Mouse (Mus musculus): ENCODE data around the gene Cyp4v3.
A peak's percentile ranks its signal among the peaks of the same experiment; 100 is the strongest.
"Not testable (repeated sequence)": the region's sequence is repeated elsewhere in the genome, so short reads cannot be mapped to it uniquely, and the experiment has no call there.

The Cyp4v3 gene

GRCm38 (mm10) chr8:45332685-45333409, at the start of gene Cyp4v3:
Cyp4v3 (minus strand) TSS chr8:45333216.
- DNase-seq (ENCODE audit: low spot score) = peak; percentile 70

DNA sequence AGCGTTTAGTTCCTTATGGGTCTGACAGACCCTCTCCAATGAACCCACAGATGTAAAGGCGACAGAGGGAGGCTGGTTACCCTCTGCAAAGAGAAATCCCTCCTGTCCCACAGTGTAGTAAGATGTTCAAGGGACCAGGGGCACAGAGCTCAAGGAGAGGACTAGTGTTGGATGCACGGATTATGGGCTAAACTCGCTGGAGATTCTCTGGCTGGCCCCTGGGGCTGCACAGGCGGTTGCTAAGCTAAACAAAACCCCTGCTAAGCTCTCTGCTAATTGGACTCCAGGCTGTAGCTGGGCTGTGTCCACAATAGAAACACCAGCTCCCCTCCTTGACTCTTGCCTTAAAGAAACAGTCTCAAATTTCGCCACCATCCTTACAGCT, 48.9 kb upstream of the Cyp4v3 start, which contains the start of gene Fam149a:
TSS of gene Fam149a (minus strand) at position 329 of the 385 bp plus-strand sequence.
- DNase-seq (ENCODE audit: low spot score) = no peak

GRCm38 (mm10) chr8:45381075-45381962, 48.3 kb upstream of the Cyp4v3 start:
- no peak for DNase-seq (ENCODE audit: low spot score)

- no peak for DNase-seq (ENCODE audit: low spot score)
Measured at GRCm38 (mm10) chr8:45380598-45380997, 47.6 kb upstream of the Cyp4v3 start.

DNA sequence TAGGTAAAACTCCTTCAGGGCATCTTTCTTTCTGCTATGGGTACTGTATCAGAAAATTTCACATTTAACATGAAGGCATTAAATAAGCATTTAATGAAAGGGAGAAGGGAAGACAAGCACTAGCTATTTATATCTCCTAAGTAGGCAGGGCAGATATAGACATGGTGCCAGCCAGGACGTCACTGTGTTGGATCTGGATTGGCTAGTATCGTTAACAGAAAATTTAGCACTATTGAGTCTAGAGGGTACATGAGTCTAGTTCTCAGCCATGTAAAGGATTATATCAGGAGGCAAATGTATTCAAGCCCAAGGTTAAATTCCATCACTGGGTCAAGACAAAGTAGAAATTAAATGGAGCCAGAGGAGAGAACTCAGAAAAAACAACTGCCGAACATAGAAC, 41.1 kb upstream of the Cyp4v3 start:
- no peak for DNase-seq (ENCODE audit: low spot score)

DNA sequence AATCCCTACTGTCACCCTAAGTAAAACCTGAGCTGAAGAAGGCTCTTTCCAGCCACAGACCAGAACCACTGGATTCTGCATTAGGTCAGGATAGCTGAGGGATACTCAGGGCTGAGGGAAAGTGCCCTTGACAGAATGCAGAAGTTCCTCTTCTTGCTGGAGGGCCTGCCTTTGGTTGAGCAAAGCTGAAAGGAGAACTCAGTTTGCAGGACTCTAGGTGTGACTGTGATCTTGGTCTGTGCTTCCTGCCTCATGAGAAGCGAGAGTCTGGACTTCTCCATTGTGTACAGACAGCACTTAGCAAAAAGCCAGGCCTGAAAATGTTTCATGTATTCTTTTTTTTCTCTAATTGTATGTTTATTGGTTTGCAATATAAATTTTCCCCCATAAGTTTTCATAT, 34.1 kb upstream of the Cyp4v3 start:
- no peak for DNase-seq (ENCODE audit: low spot score)

DNA sequence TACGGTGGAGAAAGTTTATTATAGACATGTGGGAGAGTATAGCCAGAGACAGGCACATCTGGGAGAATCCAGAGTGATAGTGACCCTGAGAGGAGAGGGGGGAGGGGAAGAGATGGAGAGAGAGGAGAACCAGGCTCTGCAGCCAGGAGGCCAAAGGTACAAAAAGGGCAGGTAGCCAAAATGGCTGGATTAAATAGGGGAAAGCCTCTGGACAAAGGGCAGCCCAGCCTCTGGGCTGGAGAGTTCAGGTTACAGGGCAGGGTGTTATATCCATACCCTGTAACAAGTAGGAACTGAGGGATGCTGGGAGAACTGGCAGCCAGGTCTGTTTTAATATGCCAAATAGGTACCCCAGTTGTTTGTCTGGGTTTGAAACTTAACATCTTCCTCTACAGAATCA, 30.2 kb upstream of the Cyp4v3 start:
- no peak for DNase-seq (ENCODE audit: low spot score)

GRCm38 (mm10) chr8:45362323-45362722, 29.3 kb upstream of the Cyp4v3 start:
- DNase-seq (ENCODE audit: low spot score) = no peak

DNA sequence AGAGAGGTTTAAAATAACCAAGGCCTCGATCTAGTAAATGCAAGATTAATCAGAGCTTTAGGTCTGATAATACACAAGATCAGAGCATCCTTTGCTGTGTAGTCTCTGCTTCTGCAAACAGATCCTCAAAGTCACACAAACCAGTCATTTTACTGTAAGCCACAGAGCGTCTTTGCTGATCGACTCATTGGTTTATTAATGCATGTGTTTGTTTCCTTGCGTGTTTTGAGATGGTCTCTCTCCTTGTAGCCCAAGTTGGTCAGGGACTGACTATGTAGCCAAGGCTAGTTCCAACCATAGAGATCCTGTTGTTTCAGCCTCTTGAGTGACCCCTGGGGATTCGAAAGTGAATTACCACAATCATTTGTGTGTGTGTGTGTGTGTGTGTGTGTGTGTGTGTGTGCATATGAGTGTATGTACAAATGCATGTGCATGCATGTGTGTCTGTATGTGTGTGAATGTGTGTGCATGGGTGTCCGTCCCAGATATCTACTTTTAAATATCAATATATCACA, 26.1 kb upstream of the Cyp4v3 start:
- no peak for DNase-seq (ENCODE audit: low spot score)

DNA sequence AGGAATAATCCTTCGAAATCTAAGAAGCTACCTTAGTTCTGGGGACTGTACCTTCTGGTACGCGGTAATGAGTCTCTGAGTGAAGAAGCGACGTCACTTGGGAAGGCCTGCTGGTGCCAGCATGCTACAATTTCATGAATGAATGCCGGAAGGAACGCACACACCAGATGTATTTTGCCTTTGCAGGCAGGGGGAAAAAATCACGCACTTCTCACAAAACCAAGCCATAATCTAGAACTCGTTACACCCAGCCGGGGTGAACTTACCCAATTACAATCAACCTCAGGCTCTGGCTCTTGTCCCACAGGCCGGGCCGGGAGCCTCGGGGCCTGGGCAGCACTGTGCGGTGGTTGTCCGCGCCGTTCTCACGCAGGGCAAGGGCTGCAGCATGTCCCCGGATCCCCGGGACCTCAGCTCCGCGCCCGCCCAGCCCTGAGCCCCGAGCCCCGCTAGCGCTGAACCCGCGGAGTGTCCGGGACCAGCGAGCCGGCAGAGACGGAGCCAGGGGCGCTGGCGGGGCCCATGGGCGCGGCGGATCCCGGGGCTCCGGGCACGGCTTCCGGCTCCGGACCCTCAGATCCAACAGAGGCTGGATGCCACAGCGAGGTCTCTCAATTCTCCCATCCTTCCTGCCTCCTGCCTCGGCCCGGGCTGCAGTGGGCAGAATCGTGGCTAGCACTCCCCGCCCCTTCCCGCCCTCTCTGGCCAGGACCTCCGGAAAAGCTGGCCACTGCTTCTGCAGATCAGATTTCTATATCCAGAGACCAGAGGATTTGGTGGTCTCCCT, 25.3 kb upstream of the Cyp4v3 start:
- DNase-seq (ENCODE audit: low spot score) = peak; percentile 40

DNA sequence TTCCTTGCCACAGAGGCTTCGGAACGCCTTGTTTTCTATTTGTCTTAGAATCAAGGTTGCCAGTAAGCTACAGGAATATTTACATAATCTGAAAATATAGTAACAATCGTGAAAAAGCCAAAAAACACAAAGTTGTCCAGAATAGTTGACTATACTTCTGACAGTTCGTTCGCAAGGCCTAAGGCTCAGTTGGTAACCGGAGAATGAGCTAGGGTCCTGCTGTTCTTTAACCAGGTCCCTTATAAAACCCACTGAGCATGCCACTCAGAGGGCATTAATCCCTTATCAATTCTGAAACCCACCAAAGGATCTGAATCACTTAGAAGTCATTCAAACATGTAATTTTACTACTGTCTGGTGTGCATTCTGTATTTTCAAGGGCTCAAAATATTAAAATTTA, 22.8 kb upstream of the Cyp4v3 start:
- no peak for DNase-seq (ENCODE audit: low spot score)

DNA sequence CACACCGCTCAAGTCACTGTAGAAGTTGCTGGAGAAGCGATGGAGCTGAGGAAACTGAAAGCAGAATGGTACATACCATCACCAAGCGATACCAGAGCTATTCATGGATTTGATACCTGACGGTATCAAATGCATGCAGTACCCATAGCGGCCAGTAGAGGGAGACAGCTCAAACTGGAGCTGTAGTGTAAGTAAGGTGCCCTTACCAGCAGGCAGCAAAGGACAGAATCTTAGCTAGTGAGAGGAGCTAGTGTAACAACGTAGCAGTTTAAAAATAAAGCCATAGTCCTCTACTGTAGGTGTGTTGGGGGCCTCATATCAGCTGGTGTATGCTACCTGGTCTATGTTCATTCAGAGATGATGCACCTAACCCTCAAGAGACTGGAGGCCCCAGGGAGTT, 12.0 kb upstream of the Cyp4v3 start:
- DNase-seq (ENCODE audit: low spot score) = peak; percentile 45

GRCm38 (mm10) chr8:45344298-45344697, 11.3 kb upstream of the Cyp4v3 start:
- DNase-seq (ENCODE audit: low spot score) = no peak

GRCm38 (mm10) chr8:45341630-45342628, 8.9 kb upstream of the Cyp4v3 start:
- no peak for DNase-seq (ENCODE audit: low spot score)

GRCm38 (mm10) chr8:45333493-45333892, 477 bp upstream of the Cyp4v3 start:
- peak; percentile 30 for DNase-seq (ENCODE audit: low spot score)

DNA sequence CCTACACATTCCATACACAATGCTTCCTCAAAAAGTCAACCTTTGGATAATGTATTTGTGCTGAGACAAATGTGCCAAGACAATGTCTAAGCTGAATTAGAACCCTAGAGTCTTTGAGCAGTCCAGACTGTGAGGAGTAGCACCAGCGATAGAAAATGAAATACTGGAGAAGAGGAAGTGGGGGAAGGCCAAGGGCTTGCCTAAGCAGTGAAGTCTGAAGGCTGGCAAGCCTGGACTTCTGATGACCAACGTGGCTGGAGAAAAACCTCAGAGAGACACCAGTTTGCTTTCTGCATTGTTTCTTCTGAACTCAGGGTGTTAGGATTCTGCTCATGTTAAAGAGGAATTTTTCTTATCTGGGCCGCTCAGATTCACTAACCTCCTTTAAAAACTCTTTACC, 2.2 kb downstream of the Cyp4v3 start:
- DNase-seq (ENCODE audit: low spot score) = no peak

DNA sequence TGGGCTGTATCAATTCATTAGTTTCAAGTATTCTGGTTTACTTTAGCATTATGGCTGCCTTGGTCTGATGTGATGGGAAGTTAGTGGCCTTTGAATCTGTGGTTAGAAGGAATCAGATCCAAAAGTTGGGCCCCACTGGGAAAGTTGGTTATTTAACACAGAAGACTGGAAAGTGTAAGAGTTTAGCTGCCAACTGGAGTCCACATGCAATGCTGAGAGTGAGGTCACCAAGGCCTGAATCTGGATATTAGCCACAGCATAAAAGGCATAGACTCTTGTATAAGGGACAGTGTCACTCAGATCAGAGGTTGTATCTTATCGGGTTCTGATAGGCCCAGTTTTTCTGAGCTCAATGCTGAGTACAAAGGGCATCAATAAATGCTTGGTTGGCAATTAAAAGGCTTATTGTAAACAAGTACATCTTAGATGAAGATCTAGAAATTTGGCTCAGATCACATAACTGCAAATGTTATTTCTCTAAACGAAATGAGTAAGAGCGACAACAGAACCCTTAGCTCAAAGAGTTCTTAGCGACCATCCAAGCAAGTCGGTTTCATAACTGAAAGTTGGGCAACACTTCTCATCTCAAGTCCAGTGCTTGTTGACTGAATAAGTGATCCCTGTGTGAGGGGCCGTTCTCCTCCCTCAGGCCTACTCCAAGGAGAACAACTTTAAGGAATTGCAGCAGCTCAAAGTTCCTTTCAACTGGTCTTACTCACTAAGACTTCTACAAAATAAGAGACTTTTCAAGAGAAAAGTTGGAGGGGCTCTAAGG, 3.6 kb downstream of the Cyp4v3 start:
- no peak for DNase-seq (ENCODE audit: low spot score)

DNA sequence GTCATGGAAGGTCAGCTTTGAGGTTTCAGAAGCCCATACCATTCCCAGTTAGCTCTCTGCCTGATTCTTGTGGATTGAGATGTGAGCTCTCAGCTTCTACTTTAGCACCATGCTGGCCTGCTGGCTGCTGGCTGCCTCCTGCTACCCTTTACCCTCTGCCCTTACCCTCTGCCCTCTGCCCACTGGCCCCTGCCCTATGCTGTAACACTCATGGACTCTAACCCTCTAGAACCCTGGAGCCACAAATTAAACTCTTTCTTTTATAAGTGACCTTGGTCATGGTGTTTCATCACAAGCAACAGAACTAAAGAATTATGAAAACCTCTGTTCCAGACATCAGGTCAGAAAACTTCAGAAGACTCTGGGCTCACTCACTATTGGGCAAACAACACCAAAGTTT, 5.9 kb downstream of the Cyp4v3 start:
- DNase-seq (ENCODE audit: low spot score) = not testable (repeated sequence)

GRCm38 (mm10) chr8:45324151-45324550, 8.9 kb downstream of the Cyp4v3 start:
- DNase-seq (ENCODE audit: low spot score) = no peak

DNA sequence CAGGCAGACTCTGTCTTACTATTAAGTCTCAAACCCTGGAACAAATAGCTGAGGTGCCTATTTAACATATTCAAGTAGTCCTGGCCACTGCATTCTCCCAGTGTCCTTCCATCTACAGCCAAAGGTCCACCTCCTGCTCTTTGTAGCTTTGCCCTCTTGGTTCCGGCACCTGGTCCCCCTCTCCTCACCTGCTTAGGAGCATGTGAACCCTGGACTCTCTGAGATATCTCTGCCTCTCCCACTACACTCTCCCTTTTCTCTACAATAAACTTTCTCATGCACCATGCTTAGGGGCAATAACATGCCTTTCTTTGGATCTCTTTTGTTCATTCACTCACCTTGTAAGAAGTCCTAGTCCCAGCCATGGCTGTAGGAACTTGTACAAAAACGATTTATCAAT, 11.7 kb downstream of the Cyp4v3 start:
- no peak for DNase-seq (ENCODE audit: low spot score)

Measured in ovary, postnatal 36 days (tissue).